ENCODE assay signal across 17 mouse cellular contexts in genomic region chr16:76875397-76876018, GRCm38 (mm10).
"Had no signal": no experiment of that assay in that cellular context is flagged by ENCODE, and none has a peak within 500 bp of the region (broad histone marks: within the 10 kb centered on the region; RNA-seq: fewer than 3 reads in every experiment).

No protein-coding gene starts in this region.

- H3K4me3 ChIP-seq: liver, embryonic 12.5 days; myocyte; neural tube, embryonic 13.5 days; neural tube, embryonic 15.5 days had no signal

- H3K4me1 ChIP-seq: liver, embryonic 12.5 days; neural tube, embryonic 13.5 days; neural tube, embryonic 15.5 days had no signal

- ATAC-seq: liver, embryonic 12.5 days had no signal

- H3K27me3 ChIP-seq: liver, embryonic 12.5 days; neural tube, embryonic 13.5 days; neural tube, embryonic 15.5 days had no signal

- H3K36me3 ChIP-seq: liver, embryonic 12.5 days; neural tube, embryonic 13.5 days; neural tube, embryonic 15.5 days had no signal

- H3K4me2 ChIP-seq: liver, embryonic 12.5 days; lung, embryonic 14.5 days; neural tube, embryonic 13.5 days; neural tube, embryonic 15.5 days had no signal

- H3K27ac ChIP-seq: liver, embryonic 12.5 days; liver, embryonic 14.5 days; neural tube, embryonic 13.5 days; neural tube, embryonic 15.5 days had no signal

- H3K9ac ChIP-seq: liver, embryonic 12.5 days; liver, embryonic 14.5 days; lung, embryonic 14.5 days; neural tube, embryonic 13.5 days; neural tube, embryonic 15.5 days had no signal

- H3K9me3 ChIP-seq: liver, embryonic 12.5 days; neural tube, embryonic 13.5 days; neural tube, embryonic 15.5 days had no signal

- DNase-seq: lung, adult 18-20 months; lung, embryonic 14.5 days; lung, postnatal 10 days; lung, postnatal 4 days; retina, postnatal 1 day; right cerebral cortex, adult 18-20 months; right cerebral cortex, postnatal 25 days; right cerebral cortex, postnatal 4 days; spleen, adult 18-20 months; thymus, adult 18-20 months; thymus, postnatal 14 days; thymus, postnatal 36 days had no signal
